ENCODE assay signal across 13 mouse cellular contexts in the genomic region with DNA sequence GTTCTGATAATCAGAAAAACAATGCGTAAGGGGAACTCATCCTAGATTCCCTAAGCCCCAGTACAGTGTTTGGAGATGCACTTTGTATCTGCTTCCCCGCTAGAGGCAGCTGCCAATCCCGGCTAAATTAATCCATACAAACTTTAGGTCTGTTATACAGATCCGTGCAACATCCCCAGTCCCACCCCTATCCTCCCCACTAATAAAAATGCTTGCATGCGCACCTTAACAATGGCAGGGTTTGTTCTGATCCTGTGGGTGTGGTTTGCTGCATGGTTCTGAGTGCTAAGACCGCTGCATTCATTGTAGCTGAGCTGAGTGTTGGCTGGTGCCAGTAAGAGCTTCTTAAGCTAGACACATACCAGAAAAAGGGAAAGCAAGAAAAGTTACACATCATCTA.
A peak's percentile ranks its signal among the peaks of the same experiment; 100 is the strongest.
DNase-seq lines count a peak whose midpoint lies in the region; ATAC-seq lines count a peak whose summit lies in the region.
"Had no signal": no experiment of that assay in that cellular context is flagged by ENCODE, and none has a peak within 500 bp of the region (broad histone marks: within the 10 kb centered on the region; RNA-seq: fewer than 3 reads in every experiment).

No protein-coding gene starts in this region.

- H3K27ac ChIP-seq in embryonic facial prominence, embryonic 13.5 days, result no peak overlapping the region
- no peak overlapping the region for H3K27ac ChIP-seq in embryonic facial prominence, embryonic 10.5 days (replicated peaks)
- H3K27ac ChIP-seq in limb, embryonic 13.5 days, result no peak overlapping the region
- no peak overlapping the region for H3K27ac ChIP-seq in limb, embryonic 10.5 days
- no peak overlapping the region for H3K27ac ChIP-seq in hindbrain, embryonic 15.5 days (replicated peaks)
- H3K27ac ChIP-seq in neural tube, embryonic 14.5 days (ENCODE audit: low read depth, low read length), result no peak overlapping the region
- H3K27ac ChIP-seq: heart, embryonic 13.5 days; liver, embryonic 12.5 days had no signal

- H3K36me3 ChIP-seq in embryonic facial prominence, embryonic 13.5 days, result no peaks in the 10 kb centered on the region
- no peaks in the 10 kb centered on the region for H3K36me3 ChIP-seq in embryonic facial prominence, embryonic 10.5 days (replicated peaks)
- no peaks in the 10 kb centered on the region for H3K36me3 ChIP-seq in limb, embryonic 13.5 days
- no peaks in the 10 kb centered on the region for H3K36me3 ChIP-seq in limb, embryonic 10.5 days
- H3K36me3 ChIP-seq in hindbrain, embryonic 15.5 days, result no peaks in the 10 kb centered on the region
- H3K36me3 ChIP-seq in neural tube, embryonic 14.5 days (ENCODE audit: control insufficient read depth, insufficient read depth, low read length), result no peaks in the 10 kb centered on the region
- H3K36me3 ChIP-seq: liver, embryonic 12.5 days had no signal

- no peak overlapping the region for H3K4me3 ChIP-seq in embryonic facial prominence, embryonic 13.5 days
- no peak overlapping the region for H3K4me3 ChIP-seq in embryonic facial prominence, embryonic 10.5 days
- no peak overlapping the region for H3K4me3 ChIP-seq in limb, embryonic 13.5 days
- H3K4me3 ChIP-seq in limb, embryonic 10.5 days, result no peak overlapping the region
- H3K4me3 ChIP-seq in hindbrain, embryonic 15.5 days, result no peak overlapping the region
- H3K4me3 ChIP-seq in neural tube, embryonic 14.5 days (ENCODE audit: low read depth, low read length), result no peak overlapping the region
- H3K4me3 ChIP-seq: heart, embryonic 13.5 days; liver, embryonic 12.5 days had no signal

- no peak for ATAC-seq in embryonic facial prominence, embryonic 13.5 days (ENCODE audit: insufficient number of reproducible peaks, insufficient read depth, low FRiP score, low TSS enrichment, low read depth)
- no peak for ATAC-seq in limb, embryonic 13.5 days (ENCODE audit: low FRiP score, low read depth)
- no peak for ATAC-seq in hindbrain, embryonic 15.5 days (ENCODE audit: low FRiP score, low read depth)
- ATAC-seq in neural tube, embryonic 14.5 days (ENCODE audit: low read depth), result peak; percentile 56; the same call in 1 of the 2 replicates
- ATAC-seq: liver, embryonic 12.5 days had no signal

- WGBS in embryonic facial prominence, embryonic 13.5 days, result 60% methylated on average over 6 of the region's 6 CpGs
- 69% methylated on average over 6 of the region's 6 CpGs for WGBS in embryonic facial prominence, embryonic 10.5 days
- WGBS in limb, embryonic 13.5 days, result 68% methylated on average over 6 of the region's 6 CpGs
- 83% methylated on average over 6 of the region's 6 CpGs for WGBS in limb, embryonic 10.5 days
- 53% methylated on average over 6 of the region's 6 CpGs for WGBS in hindbrain, embryonic 15.5 days
- WGBS in neural tube, embryonic 14.5 days, result 45% methylated on average over 6 of the region's 6 CpGs

- no peaks in the 10 kb centered on the region for H3K9me3 ChIP-seq in embryonic facial prominence, embryonic 13.5 days
- H3K9me3 ChIP-seq in embryonic facial prominence, embryonic 10.5 days, result no peaks in the 10 kb centered on the region
- no peaks in the 10 kb centered on the region for H3K9me3 ChIP-seq in limb, embryonic 13.5 days
- no peaks in the 10 kb centered on the region for H3K9me3 ChIP-seq in limb, embryonic 10.5 days (replicated peaks)
- H3K9me3 ChIP-seq in hindbrain, embryonic 15.5 days, result no peaks in the 10 kb centered on the region
- H3K9me3 ChIP-seq in neural tube, embryonic 14.5 days (ENCODE audit: control insufficient read depth, low read length), result no peaks in the 10 kb centered on the region
- H3K9me3 ChIP-seq: heart, embryonic 13.5 days; liver, embryonic 12.5 days had no signal

- peak overlapping the region; percentile 30 for H3K4me2 ChIP-seq in embryonic facial prominence, embryonic 13.5 days
- 0 out of 2 replicates have a peak overlapping the region, but pooled peaks have one; percentile 7 for H3K4me2 ChIP-seq in limb, embryonic 13.5 days (replicated peaks)
- peak overlapping the region; percentile 39 for H3K4me2 ChIP-seq in hindbrain, embryonic 15.5 days
- H3K4me2 ChIP-seq in neural tube, embryonic 14.5 days (ENCODE audit: low read depth, low read length), result peak overlapping the region; percentile 37
- H3K4me2 ChIP-seq: heart, embryonic 13.5 days; liver, embryonic 12.5 days had no signal

- no peaks in the 10 kb centered on the region for H3K27me3 ChIP-seq in embryonic facial prominence, embryonic 13.5 days
- no peaks in the 10 kb centered on the region for H3K27me3 ChIP-seq in embryonic facial prominence, embryonic 10.5 days (replicated peaks; ENCODE audit: low read depth, poor library complexity, severe bottlenecking)
- peaks cover 5% of the 10 kb centered on the region; the same call in 1 of the 2 replicates for H3K27me3 ChIP-seq in limb, embryonic 13.5 days
- H3K27me3 ChIP-seq in limb, embryonic 10.5 days (ENCODE audit: low read depth, poor library complexity, severe bottlenecking), result no peaks in the 10 kb centered on the region
- H3K27me3 ChIP-seq in hindbrain, embryonic 15.5 days, result no peaks in the 10 kb centered on the region
- H3K27me3 ChIP-seq in neural tube, embryonic 14.5 days (ENCODE audit: control insufficient read depth, insufficient read depth, low read length), result no peaks in the 10 kb centered on the region
- H3K27me3 ChIP-seq: heart, embryonic 13.5 days had no signal

- H3K9ac ChIP-seq in embryonic facial prominence, embryonic 13.5 days, result no peak overlapping the region
- H3K9ac ChIP-seq in limb, embryonic 13.5 days, result no peak overlapping the region
- no peak overlapping the region for H3K9ac ChIP-seq in hindbrain, embryonic 15.5 days
- no peak overlapping the region for H3K9ac ChIP-seq in neural tube, embryonic 14.5 days (replicated peaks; ENCODE audit: low read depth, low read length)
- H3K9ac ChIP-seq: heart, embryonic 13.5 days; liver, embryonic 12.5 days had no signal

- DNase-seq in embryonic facial prominence, embryonic 10.5 days (ENCODE audit: low spot score), result no peak
- no peak for DNase-seq in limb, embryonic 10.5 days (ENCODE audit: low spot score)
- DNase-seq in left cerebral cortex, adult 11 months (ENCODE audit: low spot score), result no peak
- no peak for DNase-seq in B cell, adult 2 months
- DNase-seq: cerebellum, adult 8-10 months; kidney, postnatal 4 days; lung, postnatal 10 days had no signal

- peaks cover 10% of the 10 kb centered on the region for H3K4me1 ChIP-seq in embryonic facial prominence, embryonic 13.5 days
- peaks cover 5% of the 10 kb centered on the region; the same call in 1 of the 2 replicates for H3K4me1 ChIP-seq in embryonic facial prominence, embryonic 10.5 days
- peaks cover 13% of the 10 kb centered on the region for H3K4me1 ChIP-seq in limb, embryonic 13.5 days
- H3K4me1 ChIP-seq in limb, embryonic 10.5 days, result 0 out of 2 replicates have a peak, but pooled peaks cover 6% of the 10 kb centered on the region
- H3K4me1 ChIP-seq in hindbrain, embryonic 15.5 days (replicated peaks), result no peaks in the 10 kb centered on the region
- H3K4me1 ChIP-seq in neural tube, embryonic 14.5 days (ENCODE audit: control insufficient read depth, insufficient read depth, low read length), result peaks cover 3% of the 10 kb centered on the region; the same call in 1 of the 2 replicates
- H3K4me1 ChIP-seq: liver, embryonic 12.5 days had no signal
